ENCODE assay signal across 23 mouse cellular contexts in genomic region chr9:71383901-71384300, GRCm38 (mm10).
"Had no signal": no experiment of that assay in that cellular context is flagged by ENCODE, and none has a peak within 500 bp of the region (broad histone marks: within the 10 kb centered on the region; RNA-seq: fewer than 3 reads in every experiment).

No protein-coding gene starts in this region.

- H3K9ac ChIP-seq: forebrain, postnatal 0 days; hindbrain, embryonic 13.5 days; hindbrain, embryonic 15.5 days; kidney, embryonic 15.5 days; limb, embryonic 13.5 days; limb, embryonic 15.5 days; liver, embryonic 12.5 days; liver, embryonic 14.5 days had no signal

- H3K36me3 ChIP-seq: hindbrain, embryonic 13.5 days; hindbrain, embryonic 15.5 days; kidney, embryonic 15.5 days; limb, embryonic 13.5 days; limb, embryonic 15.5 days; liver, embryonic 12.5 days had no signal

- H3K9me3 ChIP-seq: hindbrain, embryonic 13.5 days; hindbrain, embryonic 15.5 days; kidney, embryonic 15.5 days; limb, embryonic 13.5 days; limb, embryonic 15.5 days; liver, embryonic 12.5 days had no signal

- H3K4me1 ChIP-seq: hindbrain, embryonic 13.5 days; hindbrain, embryonic 15.5 days; kidney, embryonic 15.5 days; limb, embryonic 13.5 days; limb, embryonic 15.5 days; liver, embryonic 12.5 days had no signal

- H3K27me3 ChIP-seq: hindbrain, embryonic 13.5 days; hindbrain, embryonic 15.5 days; kidney, embryonic 15.5 days; limb, embryonic 13.5 days; limb, embryonic 15.5 days; liver, embryonic 12.5 days had no signal

- H3K27ac ChIP-seq: hindbrain, embryonic 13.5 days; hindbrain, embryonic 15.5 days; hindbrain, postnatal 0 days; kidney, embryonic 15.5 days; kidney, postnatal 0 days; limb, embryonic 13.5 days; limb, embryonic 15.5 days; liver, embryonic 12.5 days; liver, embryonic 14.5 days had no signal

- DNase-seq: forebrain, postnatal 0 days; gastrocnemius, postnatal 14 days; gastrocnemius, postnatal 36 days; kidney, adult 11 months; kidney, adult 2 months; kidney, adult 9 months; kidney, postnatal 14 days; kidney, postnatal 36 days; layer of hippocampus, adult 9-11 months; layer of hippocampus, postnatal 36 days; left cerebral cortex, postnatal 4 days; lung, adult 18-20 months had no signal

- ATAC-seq: forebrain, postnatal 0 days; hindbrain, postnatal 0 days; intestine, embryonic 16.5 days; liver, embryonic 12.5 days had no signal

- H3K4me2 ChIP-seq: heart, embryonic 11.5 days; hindbrain, embryonic 13.5 days; hindbrain, embryonic 15.5 days; kidney, embryonic 15.5 days; limb, embryonic 13.5 days; limb, embryonic 15.5 days; liver, embryonic 12.5 days had no signal

- H3K4me3 ChIP-seq: hindbrain, embryonic 13.5 days; hindbrain, embryonic 15.5 days; kidney, embryonic 15.5 days; limb, embryonic 13.5 days; limb, embryonic 15.5 days; liver, embryonic 12.5 days had no signal
